In the genomic region with DNA sequence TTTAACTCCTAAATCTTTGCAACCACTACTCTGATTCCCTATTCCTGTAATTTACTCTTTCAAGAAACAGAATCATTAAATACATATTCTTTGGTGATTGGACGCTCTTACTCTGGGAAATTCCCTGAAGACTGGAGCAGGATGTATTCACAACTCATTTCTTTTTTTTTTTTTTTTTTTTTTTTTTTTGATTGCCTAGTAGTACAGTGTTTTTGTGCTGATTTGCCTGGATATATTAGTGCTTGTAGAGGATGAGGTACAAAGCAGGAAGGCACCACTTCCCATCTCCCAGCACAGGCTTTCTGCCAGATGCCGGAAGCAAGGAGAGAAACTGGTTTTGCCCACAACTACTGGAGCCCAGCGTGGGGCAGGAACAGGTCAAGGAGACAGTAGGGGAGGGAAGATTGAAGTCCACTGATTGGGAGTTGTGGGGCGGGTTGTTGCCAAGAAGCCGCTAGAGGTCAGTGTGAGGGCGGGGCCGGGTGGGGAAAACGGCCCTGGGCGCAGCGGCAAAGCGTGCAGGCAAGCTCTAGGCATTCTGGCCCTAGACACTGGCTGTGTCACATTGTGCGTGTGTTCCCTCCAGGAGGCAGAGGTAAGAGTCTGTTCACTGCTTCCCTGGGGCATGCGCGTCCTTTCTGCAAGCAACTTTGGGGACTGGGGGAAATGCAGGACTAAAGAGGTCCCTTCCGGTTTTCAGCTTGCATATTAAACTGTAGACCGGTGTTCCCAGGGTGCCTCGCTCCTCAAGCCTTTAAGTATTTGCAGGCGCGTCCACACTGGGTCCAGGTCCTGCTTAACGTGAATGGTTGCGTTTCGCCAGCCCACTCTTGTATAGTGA, we compare ENCODE assay signal across 8 mouse cellular contexts. TPM values are rescaled to one million over a fixed set of nuclear protein-coding genes. Genes with fewer than 3 reads are reported as not detected.
A peak's percentile ranks its signal among the peaks of the same experiment; 100 is the strongest.
DNase-seq lines count a peak whose midpoint lies in the region; ATAC-seq and TF ChIP-seq lines count a peak whose summit lies in the region.

A gene (plus strand): TSS at position 482 of the 841 bp plus-strand sequence.

- H3K4me2 ChIP-seq in hindbrain, postnatal 0 days (ENCODE audit: low read depth, low read length): peak within 1 kb of the TSS; percentile 69

- DNase-seq in ZHBTc4 (ENCODE audit: low read depth, low spot score): peak; percentile 92
- peak; percentile 81 for DNase-seq in gastrocnemius, adult 2 months
- peak; percentile 81 for DNase-seq in hindbrain, postnatal 0 days (ENCODE audit: low spot score)
- DNase-seq in left cerebral cortex, adult 2 months (ENCODE audit: extremely low spot score in 1 of 2, low spot score in 2 of 2): peak; percentile 33 to 36
- peak; percentile 66 to 72 for DNase-seq in right cerebral cortex, postnatal 10 days (ENCODE audit: low spot score in 2 of 2)
- DNase-seq in urinary bladder, postnatal 25 days (ENCODE audit: low spot score): peak; percentile 47

- H3K9me3 ChIP-seq in hindbrain, postnatal 0 days (ENCODE audit: low read length): no peaks in the 10 kb centered on the region

- 2% methylated on average over 22 of the region's 22 CpGs for WGBS in hindbrain, postnatal 0 days

- peaks cover 3% of the 10 kb centered on the region; the same call in 1 of the 2 replicates for H3K4me1 ChIP-seq in hindbrain, postnatal 0 days (ENCODE audit: insufficient read depth, low read length)

- peak; percentile 47 for TF ChIP-seq CTCF in gastrocnemius, adult 2 months (IDR thresholded peaks at IDR 0.05)
- TF ChIP-seq CTCF in hindbrain, postnatal 0 days (IDR thresholded peaks at IDR 0.05; ENCODE audit: low read depth): peak; percentile 60
- TF ChIP-seq CTCF in left cerebral cortex, adult 2 months (IDR thresholded peaks at IDR 0.05): peak; percentile 18

- H3K9ac ChIP-seq in hindbrain, postnatal 0 days (replicated peaks; ENCODE audit: low read length): peak within 1 kb of the TSS; percentile 55

- no peaks in the 10 kb centered on the region for H3K27me3 ChIP-seq in hindbrain, postnatal 0 days (ENCODE audit: insufficient read depth, low read length)

- H3K27ac ChIP-seq in gastrocnemius, adult 2 months: peak within 1 kb of the TSS; percentile 96
- peak within 1 kb of the TSS; percentile 86 for H3K27ac ChIP-seq in hindbrain, postnatal 0 days
- peak within 1 kb of the TSS; percentile 87 for H3K27ac ChIP-seq in left cerebral cortex, adult 2 months

- peak; percentile 74 for ATAC-seq in common myeloid progenitor, adult 5-6 weeks (replicated peaks; ENCODE audit: low read depth, poor library complexity, severe bottlenecking)
- peak; percentile 95 for ATAC-seq in hindbrain, postnatal 0 days
- ATAC-seq in megakaryocyte, adult 5-6 weeks (ENCODE audit: poor library complexity, severe bottlenecking): peak; percentile 74

- intact Hi-C loops in gastrocnemius, adult 2 months (cut with DNase I): no loop called here
- intact Hi-C loops in left cerebral cortex, adult 2 months (cut with DNase I): no loop called here

- H3K36me3 ChIP-seq in hindbrain, postnatal 0 days (ENCODE audit: insufficient read depth, low read length): no peaks in the 10 kb centered on the region

- peak within 1 kb of the TSS; percentile 76 for H3K4me3 ChIP-seq in gastrocnemius, adult 2 months
- peak within 1 kb of the TSS; percentile 51 for H3K4me3 ChIP-seq in hindbrain, postnatal 0 days (ENCODE audit: low read length)
- H3K4me3 ChIP-seq in left cerebral cortex, adult 2 months: peak within 1 kb of the TSS; percentile 61

RNA-seq across cellular contexts. Expression of the gene that starts here (rescaled TPM):
- 25.9 and 29.3 TPM in 2 replicates for total RNA-seq in common myeloid progenitor, adult 5-6 weeks (2017)
- total RNA-seq in gastrocnemius, adult 2 months (2021): 10 to 100 TPM in 1 of 2 experiments, 1 to 10 TPM in 1; 10.0 to 18.4 TPM
- total RNA-seq in hindbrain, postnatal 0 days (2014; rRNA removed): 3.5 and 4.0 TPM in 2 replicates
- polyA plus RNA-seq in hindbrain, postnatal 0 days (2015; fragmentation: Nextera tagmentation; extraction: Ambion mirVana): 9.5 and 10.0 TPM in 2 replicates
- total RNA-seq in left cerebral cortex, adult 2 months (2021): 1 to 10 TPM; 5.0 to 7.6 TPM
- 93.7 and 94.6 TPM in 2 replicates for total RNA-seq in megakaryocyte, adult 5-6 weeks (2015)
- total RNA-seq in megakaryocyte, adult 5-6 weeks (2017): 77.5 and 81.5 TPM in 2 replicates

Comparison
In these comparisons a context has a peak if more than half of its experiments do, and no peak if none do; other contexts are left out.
1. Peak in every context shown above with its lines: DNase-seq, ATAC-seq, H3K4me3 ChIP-seq and H3K27ac ChIP-seq.
2. DNase-seq: peak in every context shown above with its lines; median percentile 92 in ZHBTc4; 81 in gastrocnemius, adult 2 months; 81 in hindbrain, postnatal 0 days; 69 in right cerebral cortex, postnatal 10 days; 47 in urinary bladder, postnatal 25 days; 34 in left cerebral cortex, adult 2 months.